ENCODE assay signal across 10 mouse cellular contexts in genomic region chr7:140858746-140859145, GRCm38 (mm10). TPM values are rescaled to one million over a fixed set of nuclear protein-coding genes. Genes with fewer than 3 reads are reported as not detected.
DNase-seq lines count a peak whose midpoint lies in the region; ATAC-seq and TF ChIP-seq lines count a peak whose summit lies in the region.
"Had no signal": no experiment of that assay in that cellular context is flagged by ENCODE, and none has a peak within 500 bp of the region (broad histone marks: within the 10 kb centered on the region; RNA-seq: fewer than 3 reads in every experiment).

No protein-coding gene starts in this region.

- H3K27ac ChIP-seq in heart, embryonic 14.5 days (replicated peaks in 1 of 2; ENCODE audit: control insufficient read depth in 1 of 2, insufficient read depth in 1 of 2, low read depth in 2 of 2, low read length in 2 of 2): no peak overlapping the region
- no peak overlapping the region for H3K27ac ChIP-seq in bone marrow, adult 2 months (ENCODE audit: control insufficient read depth, insufficient read depth, low read depth, low read length, poor library complexity)
- no peak overlapping the region for H3K27ac ChIP-seq in hindbrain, embryonic 13.5 days
- no peak overlapping the region for H3K27ac ChIP-seq in midbrain, embryonic 12.5 days (replicated peaks)

- peak overlapping the region; percentile 83 for H3K4me2 ChIP-seq in heart, embryonic 14.5 days (ENCODE audit: low read length)
- peak overlapping the region; percentile 98 for H3K4me2 ChIP-seq in hindbrain, embryonic 13.5 days
- H3K4me2 ChIP-seq in midbrain, embryonic 12.5 days (replicated peaks): peak overlapping the region; percentile 99

- DNase-seq in heart, postnatal 4 days: no peak
- no peak for DNase-seq in retina, embryonic 14.5 days (ENCODE audit: low spot score)
- no peak for DNase-seq in thymus, adult 18-20 months
- DNase-seq in layer of hippocampus, postnatal 14 days (ENCODE audit: low spot score in 2 of 2): no peak

- no peak for TF ChIP-seq POLR2A in bone marrow, adult 2 months (IDR thresholded peaks at IDR 0.05; ENCODE audit: borderline replicate concordance, control insufficient read depth, low read depth, low read length)

- peaks cover 63% of the 10 kb centered on the region for H3K36me3 ChIP-seq in heart, embryonic 14.5 days (ENCODE audit: control insufficient read depth, insufficient read depth, low read length)
- H3K36me3 ChIP-seq in hindbrain, embryonic 13.5 days: peaks cover 62% of the 10 kb centered on the region
- peaks cover 64% of the 10 kb centered on the region for H3K36me3 ChIP-seq in midbrain, embryonic 12.5 days

- 91% methylated on average over 8 of the region's 8 CpGs for WGBS in heart, embryonic 14.5 days
- WGBS in bone marrow, adult 2 months: 86% methylated on average over 8 of the region's 8 CpGs
- WGBS in hindbrain, embryonic 13.5 days: 96% methylated on average over 8 of the region's 8 CpGs
- 93% methylated on average over 8 of the region's 8 CpGs for WGBS in midbrain, embryonic 12.5 days

- no peak overlapping the region for H3K4me3 ChIP-seq in heart, embryonic 14.5 days (ENCODE audit: control insufficient read depth in 1 of 2, insufficient read depth in 1 of 2, low read depth in 1 of 2, low read length in 2 of 2)
- peak overlapping the region; percentile 82 for H3K4me3 ChIP-seq in bone marrow, adult 2 months (replicated peaks; ENCODE audit: control insufficient read depth, low read depth, low read length)
- peak overlapping the region; percentile 85 for H3K4me3 ChIP-seq in hindbrain, embryonic 13.5 days
- peak overlapping the region; percentile 81 for H3K4me3 ChIP-seq in midbrain, embryonic 12.5 days

- no peaks in the 10 kb centered on the region for H3K9me3 ChIP-seq in heart, embryonic 14.5 days (ENCODE audit: control insufficient read depth, low read length)
- no peaks in the 10 kb centered on the region for H3K9me3 ChIP-seq in hindbrain, embryonic 13.5 days
- no peaks in the 10 kb centered on the region for H3K9me3 ChIP-seq in midbrain, embryonic 12.5 days

- H3K9ac ChIP-seq in heart, embryonic 14.5 days (ENCODE audit: low read length): no peak overlapping the region
- H3K9ac ChIP-seq in hindbrain, embryonic 13.5 days: peak overlapping the region; percentile 87
- H3K9ac ChIP-seq in midbrain, embryonic 12.5 days (replicated peaks): peak overlapping the region; percentile 93

- peaks cover 11 to 21% of the 10 kb centered on the region in 2 experiments for H3K4me1 ChIP-seq in heart, embryonic 14.5 days (ENCODE audit: control insufficient read depth in 2 of 2, insufficient read depth in 2 of 2, low read length in 2 of 2)
- H3K4me1 ChIP-seq in bone marrow, adult 2 months (ENCODE audit: control insufficient read depth, insufficient read depth, low read length): peaks cover 5% of the 10 kb centered on the region; the same call in 1 of the 2 replicates
- H3K4me1 ChIP-seq in hindbrain, embryonic 13.5 days (replicated peaks): peaks cover 39% of the 10 kb centered on the region
- peaks cover 32% of the 10 kb centered on the region for H3K4me1 ChIP-seq in midbrain, embryonic 12.5 days

- no peaks in the 10 kb centered on the region for H3K27me3 ChIP-seq in heart, embryonic 14.5 days (ENCODE audit: control insufficient read depth, insufficient read depth, low read length)
- H3K27me3 ChIP-seq in hindbrain, embryonic 13.5 days: no peaks in the 10 kb centered on the region
- H3K27me3 ChIP-seq in midbrain, embryonic 12.5 days: no peaks in the 10 kb centered on the region

- TF ChIP-seq CTCF in bone marrow, adult 2 months (IDR thresholded peaks at IDR 0.05; ENCODE audit: control insufficient read depth, insufficient read depth, low read length): no peak

- ATAC-seq in heart, embryonic 14.5 days (ENCODE audit: insufficient number of reproducible peaks, insufficient read depth, low FRiP score, low read depth): no peak
- ATAC-seq in hindbrain, embryonic 13.5 days (ENCODE audit: low FRiP score): no peak
- ATAC-seq in midbrain, embryonic 12.5 days (ENCODE audit: low FRiP score, low read depth): no peak

RNA-seq across cellular contexts. Expression of gene Bet1l, which starts 1.4 kb away (rescaled TPM):
- 35.0 and 39.5 TPM in 2 replicates for polyA plus RNA-seq in heart, embryonic 14.5 days (2014; fragmentation: Nextera tagmentation; extraction: Ambion mirVana)
- 10 to 100 TPM; 13.5 to 15.9 TPM for total RNA-seq in heart, postnatal 4 days (2021)
- 11.7 and 18.1 TPM in 2 replicates for polyA plus RNA-seq in bone marrow, adult 2 months (2011; ENCODE audit: insufficient read depth, insufficient read length, low replicate concordance, missing spikeins)
- 43.3 and 44.0 TPM in 2 replicates for polyA plus RNA-seq in hindbrain, embryonic 13.5 days (2015; fragmentation: Nextera tagmentation; extraction: Ambion mirVana)
- 30.9 and 33.2 TPM in 2 replicates for polyA plus RNA-seq in midbrain, embryonic 12.5 days (2016; fragmentation: Nextera tagmentation; extraction: Ambion mirVana)
- total RNA-seq in layer of hippocampus, postnatal 14 days (2021): 10 to 100 TPM; 28.4 to 29.5 TPM

RNA-seq across cellular contexts. Expression of gene Ric8a, which starts 2.0 kb away (rescaled TPM):
- polyA plus RNA-seq in heart, embryonic 14.5 days (2014; fragmentation: Nextera tagmentation; extraction: Ambion mirVana): 40.5 and 42.8 TPM in 2 replicates
- total RNA-seq in heart, postnatal 4 days (2021): 10 to 100 TPM; 25.2 to 32.3 TPM
- 26.4 and 53.0 TPM in 2 replicates for polyA plus RNA-seq in bone marrow, adult 2 months (2011; ENCODE audit: insufficient read depth, insufficient read length, low replicate concordance, missing spikeins)
- 96.7 and 98.5 TPM in 2 replicates for polyA plus RNA-seq in hindbrain, embryonic 13.5 days (2015; fragmentation: Nextera tagmentation; extraction: Ambion mirVana)
- 69.2 and 78.3 TPM in 2 replicates for polyA plus RNA-seq in midbrain, embryonic 12.5 days (2016; fragmentation: Nextera tagmentation; extraction: Ambion mirVana)
- total RNA-seq in layer of hippocampus, postnatal 14 days (2021): 10 to 100 TPM; 88.2 to 90.6 TPM

RNA-seq across cellular contexts. Expression of gene Gm45785, which starts 2.6 kb away (rescaled TPM):
- polyA plus RNA-seq in heart, embryonic 14.5 days (2014; fragmentation: Nextera tagmentation; extraction: Ambion mirVana): not detected in 2 replicates
- under 1 TPM in 1 of 2 experiments, not detected in 1; 0.29 TPM for total RNA-seq in heart, postnatal 4 days (2021)
- polyA plus RNA-seq in bone marrow, adult 2 months (2011; ENCODE audit: insufficient read depth, insufficient read length, low replicate concordance, missing spikeins): not detected in 2 replicates
- 0.84 TPM in 1 of 2 replicates, not detected in the other for polyA plus RNA-seq in hindbrain, embryonic 13.5 days (2015; fragmentation: Nextera tagmentation; extraction: Ambion mirVana)
- polyA plus RNA-seq in midbrain, embryonic 12.5 days (2016; fragmentation: Nextera tagmentation; extraction: Ambion mirVana): 0.20 TPM in 1 of 2 replicates, not detected in the other
- total RNA-seq in layer of hippocampus, postnatal 14 days (2021): 1 to 10 TPM in 1 of 2 experiments, not detected in 1; 1.6 TPM
- total RNA-seq: gastrocnemius, adult 18-20 months had no signal
- polyA plus RNA-seq: limb, embryonic 11.5 days had no signal

RNA-seq across cellular contexts. Expression of gene Odf3, which starts 11.1 kb away (rescaled TPM):
- 0.12 TPM in 1 of 2 replicates, not detected in the other for polyA plus RNA-seq in heart, embryonic 14.5 days (2014; fragmentation: Nextera tagmentation; extraction: Ambion mirVana)
- total RNA-seq in heart, postnatal 4 days (2021): not detected
- polyA plus RNA-seq in bone marrow, adult 2 months (2011; ENCODE audit: insufficient read depth, insufficient read length, low replicate concordance, missing spikeins): not detected in 2 replicates
- not detected in 2 replicates for polyA plus RNA-seq in hindbrain, embryonic 13.5 days (2015; fragmentation: Nextera tagmentation; extraction: Ambion mirVana)
- not detected in 2 replicates for polyA plus RNA-seq in midbrain, embryonic 12.5 days (2016; fragmentation: Nextera tagmentation; extraction: Ambion mirVana)
- total RNA-seq in layer of hippocampus, postnatal 14 days (2021): not detected
- total RNA-seq: gastrocnemius, adult 18-20 months had no signal
- polyA plus RNA-seq: limb, embryonic 11.5 days had no signal

RNA-seq across cellular contexts. Expression of gene Scgb1c1, which starts 13.4 kb away (rescaled TPM):
- polyA plus RNA-seq in heart, embryonic 14.5 days (2014; fragmentation: Nextera tagmentation; extraction: Ambion mirVana): not detected in 2 replicates
- total RNA-seq in heart, postnatal 4 days (2021): 10 to 100 TPM in 1 of 2 experiments, 1 to 10 TPM in 1; 9.7 to 10.6 TPM
- polyA plus RNA-seq in bone marrow, adult 2 months (2011; ENCODE audit: insufficient read depth, insufficient read length, low replicate concordance, missing spikeins): not detected in 2 replicates
- polyA plus RNA-seq in hindbrain, embryonic 13.5 days (2015; fragmentation: Nextera tagmentation; extraction: Ambion mirVana): not detected in 2 replicates
- polyA plus RNA-seq in midbrain, embryonic 12.5 days (2016; fragmentation: Nextera tagmentation; extraction: Ambion mirVana): not detected in 2 replicates
- not detected for total RNA-seq in layer of hippocampus, postnatal 14 days (2021)
- total RNA-seq: gastrocnemius, adult 18-20 months had no signal
- polyA plus RNA-seq: limb, embryonic 11.5 days had no signal

Comparison
In these comparisons a context has a peak if more than half of its experiments do, and no peak if none do; other contexts are left out.
1. H3K4me3 ChIP-seq: peak in bone marrow, adult 2 months (single experiment), hindbrain, embryonic 13.5 days (single experiment) and midbrain, embryonic 12.5 days (single experiment); none in heart, embryonic 14.5 days (0 of 2).
2. Peak in every context shown above with its lines, with median percentiles within 50 percentile points of each other: H3K4me2 ChIP-seq.